Mouse (Mus musculus) left cerebral cortex, adult 8-10 months (tissue): ENCODE data around the gene Scrg1. TPM values are rescaled to one million over a fixed set of nuclear protein-coding genes. Genes with fewer than 3 reads are reported as not detected.
"Not testable (repeated sequence)": the region's sequence is repeated elsewhere in the genome, so short reads cannot be mapped to it uniquely, and the experiment has no call there.

Experiments
- DNase-seq, 2 experiments: peaks; one replicate each; pipeline ENCODE4 v3.0.0; 2022; ENCODE audit warnings: low spot score in 2 of 2
- total RNA-seq, 4 experiments: library from RNA; stranded (reverse); gene quantifications; 2 replicates each; pipeline ENCODE4 v1.2.4; 2022

The Scrg1 gene
- total RNA-seq, 4 experiments from 2014 or later, result 36.6 to 53.2 (median 41.0) TPM

- DNase-seq, result no peak
Measured at GRCm38 (mm10) chr8:57508657-57509056, 52.9 kb downstream of the Scrg1 start.

- no peak for DNase-seq
Measured at GRCm38 (mm10) chr8:57510791-57511315, 55.1 kb downstream of the Scrg1 start.

- DNase-seq, result peak; percentile 92 to 99
Measured at GRCm38 (mm10) chr8:57511316-57512118, 55.8 kb downstream of the Scrg1 start, which contains the start of gene Hmgb2. Hmgb2 (plus strand) TSS chr8:57511907.

GRCm38 (mm10) chr8:57512141-57513056 lies 56.7 kb downstream of the Scrg1 start:
- DNase-seq, result no peak

- not testable (repeated sequence) for DNase-seq
Measured at GRCm38 (mm10) chr8:57513178-57513661, 57.5 kb downstream of the Scrg1 start.

- DNase-seq, result not testable (repeated sequence)
Measured at GRCm38 (mm10) chr8:57516685-57517084, 61.0 kb downstream of the Scrg1 start.

GRCm38 (mm10) chr8:57517723-57518122 lies 62.0 kb downstream of the Scrg1 start:
- DNase-seq, result no peak

- DNase-seq, result no peak
Measured at GRCm38 (mm10) chr8:57520186-57520786, 64.6 kb downstream of the Scrg1 start.

Other genes with a start within 250 kb of the Scrg1 start
- not detected for gene Hand2, start 134.9 kb upstream of the Scrg1 start, total RNA-seq
- gene Sap30, start 31.9 kb downstream of the Scrg1 start, total RNA-seq, result 10 to 100 TPM in 1 of 4 experiments, 1 to 10 TPM in 3; 5.3 to 11.1 (median 8.1) TPM
- 1 to 10 TPM; 4.7 to 9.3 (median 5.8) TPM for gene Hmgb2, start 56.0 kb downstream of the Scrg1 start, total RNA-seq
- gene Galnt7, start 197.1 kb downstream of the Scrg1 start, total RNA-seq, result 10 to 100 TPM; 10.1 to 12.0 (median 10.4) TPM